Mouse (Mus musculus) layer of hippocampus, adult 9-11 months (tissue): ENCODE measurements at regions not wholly inside any gene's neighbourhood (a gene's known extent, or its start where the extent isn't known, plus 50 kb on each side); places are given as distances from the start of the nearest gene placed in this dataset.
"Not testable (repeated sequence)": the region's sequence is repeated elsewhere in the genome, so short reads cannot be mapped to it uniquely, and the experiment has no call there.

Experiments
- DNase-seq: peaks from one replicate; pipeline ENCODE4 v3.0.0; 2022

DNA sequence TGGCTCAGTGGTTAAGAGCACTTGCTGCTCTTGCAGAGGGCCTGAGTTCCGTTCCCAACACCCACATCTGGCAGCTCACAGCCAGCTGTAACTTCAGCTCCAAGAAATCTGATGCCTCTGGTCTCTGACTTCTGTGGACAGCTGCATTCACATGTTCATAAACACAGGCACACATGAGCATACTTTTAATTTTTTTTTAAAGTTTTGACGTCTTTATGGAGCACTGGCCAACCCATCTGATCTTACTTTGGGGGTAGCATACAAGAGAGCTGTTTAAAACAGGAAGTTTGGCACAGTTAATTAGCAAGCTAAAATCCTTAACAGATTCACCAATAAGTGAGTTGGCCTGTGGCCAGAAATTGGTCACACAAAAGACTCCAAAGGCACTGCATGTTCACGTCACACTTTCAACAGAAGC is 81.2 kb upstream of the Atl2 start:
- DNase-seq, result peak; percentile 61

- DNase-seq, result no peak
Observed at GRCm38 (mm10) chr17:79976518-79977100, 80.7 kb upstream of the Atl2 start.

GRCm38 (mm10) chr17:79975997-79976443 is 80.1 kb upstream of the Atl2 start:
- DNase-seq, result no peak

- DNase-seq, result not testable (repeated sequence)
Observed at GRCm38 (mm10) chr17:79975150-79975757, 79.3 kb upstream of the Atl2 start.

DNA sequence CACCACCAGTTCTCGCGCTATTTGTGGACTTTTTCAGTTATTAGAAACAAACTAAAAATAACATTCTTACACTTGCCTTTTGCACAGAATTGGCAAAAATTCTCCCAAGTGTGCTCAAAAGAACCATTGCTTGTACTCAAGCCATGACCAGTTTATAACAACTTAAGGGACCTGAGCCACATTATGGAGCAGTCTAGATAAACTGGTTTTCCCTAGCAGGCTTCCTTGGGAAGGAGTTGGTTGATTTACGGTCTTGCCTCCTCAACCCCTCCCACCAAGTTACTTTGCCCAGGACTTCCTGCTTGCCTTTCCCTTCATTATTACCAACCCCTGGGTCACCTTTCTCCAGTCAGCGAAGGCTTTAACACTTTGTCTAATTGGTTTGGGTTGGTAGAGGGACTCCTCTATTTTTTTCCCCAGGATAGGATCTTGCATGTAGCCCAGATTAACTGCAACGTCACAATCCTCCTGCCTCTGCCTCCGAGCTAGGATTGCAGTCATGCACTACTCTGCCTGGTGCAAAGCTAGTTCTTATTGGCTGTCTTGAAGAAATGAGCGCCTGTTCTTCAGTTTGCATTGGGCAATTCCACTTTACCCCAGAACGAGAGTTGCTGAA is 75.9 kb upstream of the Atl2 start:
- no peak for DNase-seq

GRCm38 (mm10) chr17:79969500-79969972 is 73.6 kb upstream of the Atl2 start:
- DNase-seq, result no peak

GRCm38 (mm10) chr17:79968819-79969218 is 72.9 kb upstream of the Atl2 start:
- DNase-seq, result no peak

- no peak for DNase-seq
Observed at GRCm38 (mm10) chr17:79966981-79967380, 71.1 kb upstream of the Atl2 start.

GRCm38 (mm10) chr17:79965625-79966024 is 69.7 kb upstream of the Atl2 start:
- no peak for DNase-seq

DNA sequence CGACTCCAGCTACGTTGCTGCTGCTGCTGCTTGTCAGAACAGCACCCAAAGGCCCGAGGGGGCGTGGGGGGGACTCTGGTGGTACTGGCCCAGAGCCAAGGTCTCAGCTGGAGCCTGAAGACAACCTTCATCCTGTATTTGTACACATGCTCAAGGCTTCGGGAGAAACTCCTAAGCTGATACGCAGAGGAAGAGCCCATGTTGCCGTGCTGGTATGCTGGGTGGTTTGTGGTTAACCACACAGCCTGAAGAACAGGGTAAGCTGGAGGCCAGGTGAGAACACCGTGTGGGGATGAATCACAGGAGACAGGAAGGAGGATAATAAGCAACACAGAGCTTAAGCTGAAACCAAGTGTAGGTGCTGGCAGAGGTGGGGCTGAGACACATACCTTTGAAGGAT is 68.9 kb upstream of the Atl2 start:
- DNase-seq, result no peak

DNA sequence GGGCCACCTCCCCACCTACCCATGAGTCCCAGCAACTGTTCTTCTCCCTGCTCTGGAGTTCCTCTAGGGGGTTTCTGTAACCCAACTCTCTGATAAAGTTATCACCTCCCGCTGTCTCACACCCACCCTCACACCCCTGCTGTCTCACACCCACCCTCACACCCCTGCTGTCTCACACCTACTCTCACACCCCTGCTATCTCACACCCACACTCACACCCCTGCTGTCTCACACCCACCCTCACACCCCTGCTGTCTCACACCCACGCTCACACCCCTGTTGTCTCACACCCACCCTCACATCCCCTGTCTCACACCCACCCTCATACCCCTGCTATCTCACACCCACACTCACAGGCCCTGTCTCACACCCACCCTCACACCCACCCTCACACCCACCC is 67.4 kb upstream of the Atl2 start:
- DNase-seq, result no peak

GRCm38 (mm10) chr17:79961391-79961790 is 65.5 kb upstream of the Atl2 start:
- DNase-seq, result no peak

GRCm38 (mm10) chr17:79960688-79961087 is 64.8 kb upstream of the Atl2 start:
- DNase-seq, result no peak

DNA sequence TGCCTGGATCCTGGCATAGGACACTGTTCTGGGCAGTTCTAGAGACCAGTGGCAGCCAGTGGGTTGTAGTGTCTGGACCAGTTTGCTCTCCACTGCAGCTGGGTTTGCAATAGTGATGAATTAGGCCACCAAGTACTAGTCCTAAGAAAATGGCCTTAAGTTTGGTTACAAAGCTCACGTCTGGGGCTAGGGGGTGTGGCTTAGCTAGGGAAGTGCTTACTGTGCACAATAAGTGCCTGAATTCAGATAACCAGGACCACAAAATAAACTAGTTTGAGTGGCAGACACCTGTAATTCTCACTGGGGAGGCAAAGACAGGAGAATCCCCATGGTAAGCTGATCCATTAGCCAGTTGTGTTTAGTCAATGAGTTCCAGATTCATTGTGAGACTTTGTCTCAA is 59.3 kb upstream of the Atl2 start:
- DNase-seq, result no peak

DNA sequence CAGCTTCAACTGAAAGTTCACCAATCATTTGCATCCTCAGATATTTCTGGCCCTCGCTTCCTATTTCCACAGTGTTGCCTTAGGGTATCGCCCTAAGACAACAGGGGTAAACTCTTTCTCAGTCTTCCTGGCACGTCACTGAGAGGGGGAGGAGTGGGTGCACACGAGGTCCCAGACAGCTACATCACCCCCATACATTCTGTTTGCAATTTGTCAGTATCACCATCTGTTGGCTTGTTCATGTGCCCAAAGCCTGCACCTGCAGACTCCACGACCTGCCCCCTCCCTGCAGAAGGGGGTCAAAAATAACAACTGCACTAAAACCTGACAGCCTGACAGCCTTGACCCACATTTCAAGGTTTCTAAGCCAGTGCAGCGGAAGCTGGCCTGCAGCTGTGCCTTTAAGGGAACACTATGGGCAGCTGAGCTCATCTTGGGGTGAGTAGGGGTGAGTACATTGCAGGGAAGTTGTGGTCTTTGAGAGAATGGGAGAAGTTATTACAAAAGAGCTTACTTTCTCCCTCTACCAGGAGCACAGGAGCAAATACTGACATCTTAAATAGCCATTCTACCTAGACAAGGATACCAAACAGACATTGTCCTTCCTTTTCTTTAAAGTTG is 58.8 kb upstream of the Atl2 start:
- DNase-seq, result no peak

DNA sequence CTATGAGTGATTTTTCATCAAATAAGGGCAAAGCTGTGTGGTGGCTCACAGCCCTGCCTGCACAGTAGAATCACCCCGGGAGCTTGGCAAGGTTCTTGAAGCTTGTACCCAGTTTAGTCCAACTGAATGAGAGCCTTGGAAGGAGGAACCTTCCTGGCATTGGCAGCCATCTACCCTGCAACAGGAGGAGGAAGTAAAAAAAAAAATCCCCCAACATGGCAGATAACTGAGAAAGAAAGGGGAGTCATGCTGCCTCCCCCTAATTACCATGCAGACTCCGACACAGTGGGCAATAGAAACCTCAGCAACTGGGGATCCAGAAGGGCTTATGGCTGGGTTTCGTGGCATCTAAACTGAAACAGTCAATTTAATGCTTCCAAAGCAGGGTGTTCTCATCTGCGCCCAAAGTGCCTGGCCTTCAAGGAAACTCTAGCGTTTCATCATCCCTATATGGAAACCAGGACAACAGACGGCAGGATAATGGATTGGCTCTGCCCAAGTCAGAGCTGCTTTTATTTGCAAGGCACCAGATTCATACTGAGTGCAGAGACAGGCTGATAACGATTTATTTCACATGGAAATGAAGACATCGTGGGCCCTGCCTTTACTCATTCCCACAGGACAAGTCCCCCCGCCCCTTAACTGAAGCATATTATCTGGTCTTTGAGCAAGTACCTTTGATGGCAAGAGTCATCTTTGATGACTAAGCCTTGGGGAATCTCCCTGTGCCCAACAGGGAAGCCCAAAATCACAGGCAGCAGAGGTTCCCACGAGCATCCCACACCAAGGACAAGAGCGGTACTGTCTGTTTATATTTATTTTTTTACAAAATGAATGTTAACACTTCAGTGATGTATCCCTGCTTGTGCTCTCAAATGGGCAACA is 52.9 kb upstream of the Atl2 start:
- peak; percentile 64 for DNase-seq
